Mouse (Mus musculus) small intestine, adult 2 months (tissue): ENCODE results near the gene Xpo5. TPM values are rescaled to one million over a fixed set of nuclear protein-coding genes. Genes with fewer than 3 reads are reported as not detected.
A peak's percentile ranks its signal among the peaks of the same experiment; 100 is the strongest.

Experiments
- H3K27ac ChIP-seq: fragments of 200-500 bp; 2 replicates; pipeline ENCODE4 v1.5.1; 2012; ENCODE audit warnings: low read depth, low read length, control low read depth, inconsistent platforms; ENCODE audit not compliant: insufficient read depth
- H3K27me3 ChIP-seq: fragments of 200-500 bp; 2 replicates; pipeline ENCODE4 v1.6.1; 2012; ENCODE audit warnings: mild to moderate bottlenecking, moderate library complexity, low read length, inconsistent platforms; ENCODE audit not compliant: control insufficient read depth, insufficient read depth
- H3K36me3 ChIP-seq: fragments of 200-500 bp; 2 replicates; pipeline ENCODE4 v1.6.1; 2012; ENCODE audit warnings: mild to moderate bottlenecking, low read length, control low read depth, inconsistent platforms; ENCODE audit not compliant: control insufficient read depth, insufficient read depth
- H3K4me1 ChIP-seq: fragments of 200-500 bp; 2 replicates; pipeline ENCODE4 v1.6.1; 2012; ENCODE audit warnings: low read length, inconsistent platforms, mixed read lengths; ENCODE audit not compliant: control insufficient read depth, insufficient read depth, insufficient read length
- H3K4me3 ChIP-seq: fragments of 200-500 bp; 2 replicates; pipeline ENCODE4 v1.5.1; 2012; ENCODE audit warnings: low read depth, mild to moderate bottlenecking, control low read depth, inconsistent platforms, low read length, moderate library complexity
- CTCF ChIP-seq: fragments of 200-500 bp; IDR thresholded peaks from 2 replicates; pipeline ENCODE4 v1.5.1; 2012; ENCODE audit warnings: low read depth, mild to moderate bottlenecking, control low read depth, inconsistent platforms, low read length, moderate library complexity, mixed read lengths; ENCODE audit not compliant: insufficient replicate concordance, insufficient read length; ENCODE audit errors: extremely low read depth
- POLR2A ChIP-seq: fragments of 200-500 bp; IDR thresholded peaks from 2 replicates; pipeline ENCODE4 v1.6.1; 2012; ENCODE audit warnings: low read depth, mild to moderate bottlenecking, control low read depth, inconsistent platforms, low read length, moderate library complexity
- WGBS: fragments of 180-500 bp; shearing (Covaris S2); methylation state at CpG from one replicate; pipeline ENCODE4 v1.1.7; 2018; 5-methylcytosine and 5-hydroxymethylcytosine counted together
- polyA plus RNA-seq: library from polyadenylated mRNA; depleted of rRNA; stranded (reverse); fragments of >200 nt; gene quantifications from 2 replicates; pipeline ENCODE4 v1.2.3, GENCODE M21; 2012

Xpo5 gene
- polyA plus RNA-seq, 1 experiment: 8.4 TPM

DNA sequence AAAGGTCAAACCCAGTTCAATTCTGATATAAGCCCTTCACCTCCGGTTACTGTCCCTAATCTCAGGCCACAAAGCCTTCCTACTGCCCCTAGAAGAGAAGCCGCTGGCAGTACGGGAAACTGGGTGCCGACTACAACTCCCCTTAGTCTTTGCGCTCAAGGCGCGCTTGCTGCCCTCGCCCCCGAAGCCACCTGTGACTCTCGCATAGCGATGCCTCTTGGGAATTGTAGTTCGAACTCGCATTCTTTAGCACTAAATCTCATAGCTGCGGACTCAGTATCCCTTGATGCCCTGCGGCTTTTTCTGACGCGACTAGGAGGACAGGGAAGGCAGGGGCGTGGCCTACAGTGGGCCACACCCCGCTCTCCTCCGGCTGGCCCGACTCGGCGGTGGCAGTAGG, 41.9 kb upstream of the Xpo5 start, which contains the start of gene Gtpbp2:
Gtpbp2 (plus strand) TSS at position 347 of the 400 bp plus-strand sequence.
- H3K27me3 ChIP-seq: no peaks in the 10 kb centered on the region
- TF ChIP-seq POLR2A (0 out of 2 replicates have a peak, but pooled peaks have one; percentile 29), CTCF (no peak)
- H3K36me3 ChIP-seq: peaks cover 18% of the 10 kb centered on the region
- peaks cover 9% of the 10 kb centered on the region for H3K4me1 ChIP-seq
- H3K27ac ChIP-seq: peak within 1 kb of the TSS; percentile 98
- WGBS: 1% methylated on average over 23 of the region's 23 CpGs
- peak within 1 kb of the TSS; percentile 97 for H3K4me3 ChIP-seq

DNA sequence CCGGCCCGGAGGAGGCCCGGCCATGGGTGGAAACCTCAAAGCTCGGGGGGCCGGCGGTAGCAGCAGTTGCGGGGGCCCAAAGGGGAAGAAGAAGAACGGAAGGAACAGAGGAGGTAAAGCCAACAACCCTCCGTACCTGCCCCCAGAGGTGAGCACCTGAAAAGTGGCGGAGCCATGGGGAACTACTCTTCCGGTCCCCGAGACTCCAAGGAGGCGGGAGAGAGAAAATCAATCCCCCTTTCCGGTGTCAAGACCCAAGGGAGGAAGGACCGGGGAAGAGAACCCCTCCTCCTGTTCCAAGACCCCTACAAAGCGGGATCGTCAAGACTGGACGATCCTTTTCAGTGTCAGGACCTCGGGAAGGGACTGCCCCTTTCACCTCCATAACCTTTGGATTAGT, 41.4 kb upstream of the Xpo5 start:
- Histone ChIP-seq H3K27me3 (no peaks in the 10 kb centered on the region), H3K4me3 (peak overlapping the region; percentile 97), H3K27ac (peak overlapping the region; percentile 81), H3K4me1 (peaks cover 9% of the 10 kb centered on the region), H3K36me3 (peaks cover 23% of the 10 kb centered on the region)
- no peak for TF ChIP-seq POLR2A
- TF ChIP-seq CTCF: no peak
- WGBS: 1% methylated on average over 19 of the region's 19 CpGs

DNA sequence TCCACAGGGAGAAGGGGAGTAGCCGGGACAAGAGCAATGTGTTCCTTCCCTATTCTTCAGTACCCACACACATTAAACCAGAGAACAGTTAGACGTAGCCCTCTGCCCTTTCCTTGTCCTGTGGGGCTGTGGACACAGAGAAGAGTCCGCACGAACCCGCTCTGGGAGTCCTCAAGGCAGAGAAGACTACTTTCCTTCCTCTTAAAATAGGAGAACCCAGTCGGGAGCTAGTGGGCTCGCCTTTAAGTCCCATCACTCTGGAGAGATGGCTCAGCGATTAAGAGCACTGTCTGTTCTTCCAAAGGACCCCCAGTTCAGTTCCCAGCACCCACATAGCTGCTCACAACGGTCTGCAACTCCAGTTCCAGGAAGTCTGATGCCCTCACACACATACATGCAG, 40.9 kb upstream of the Xpo5 start:
- peaks cover 9% of the 10 kb centered on the region for H3K4me1 ChIP-seq
- TF ChIP-seq CTCF: no peak
- TF ChIP-seq POLR2A: no peak
- H3K36me3 ChIP-seq: peaks cover 29% of the 10 kb centered on the region
- 33% methylated on average over 9 of the region's 9 CpGs for WGBS
- no peaks in the 10 kb centered on the region for H3K27me3 ChIP-seq
- H3K4me3 ChIP-seq: peak overlapping the region; percentile 97
- peak overlapping the region; percentile 81 for H3K27ac ChIP-seq

DNA sequence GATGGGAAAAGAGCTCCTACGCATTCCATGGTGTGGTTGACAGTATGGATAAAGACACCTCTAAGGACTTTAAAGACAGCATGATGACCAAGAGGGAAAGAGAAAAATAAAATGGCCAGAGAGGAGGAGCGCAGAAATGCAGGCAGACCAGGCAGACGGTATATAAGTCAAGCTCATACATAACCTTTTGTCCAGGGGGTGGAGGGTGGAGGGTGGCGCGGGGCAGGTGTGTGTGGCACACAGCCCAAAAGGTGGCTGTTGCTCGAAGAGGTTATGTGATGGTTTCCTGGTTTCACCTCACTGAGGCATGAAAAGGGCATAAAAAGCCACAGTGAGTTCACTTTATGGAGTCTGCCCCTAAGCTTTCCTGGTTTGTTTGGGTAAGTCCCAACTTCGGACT, 40.0 kb upstream of the Xpo5 start:
- H3K4me3 ChIP-seq: peak overlapping the region; percentile 50

DNA sequence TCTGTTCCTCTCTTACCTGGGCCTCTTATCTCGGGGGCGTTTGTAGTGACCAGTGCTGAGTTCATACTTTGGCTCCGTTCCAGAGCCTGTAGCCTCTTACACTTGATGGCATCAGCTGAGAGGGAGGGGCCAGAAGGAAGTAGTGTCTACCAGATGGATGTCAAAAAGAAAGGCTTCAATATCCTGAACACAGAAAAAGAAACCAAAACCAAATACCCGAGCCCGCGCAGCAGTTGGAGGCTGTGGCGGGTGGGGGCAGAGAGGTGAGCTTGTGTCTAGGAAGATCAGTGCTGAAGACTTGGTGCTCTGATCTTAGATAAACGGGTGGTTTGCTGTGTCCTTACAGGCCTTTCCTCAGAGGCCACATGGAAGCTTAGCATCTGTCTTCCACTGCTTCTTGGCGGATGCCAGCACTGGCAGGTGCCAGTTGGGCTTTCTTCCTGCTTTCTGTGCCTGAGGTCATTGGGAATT, 39.6 kb upstream of the Xpo5 start:
- Histone ChIP-seq H3K4me3 (peak overlapping the region; percentile 50), H3K36me3 (peaks cover 41% of the 10 kb centered on the region), H3K27ac (peak overlapping the region; percentile 81), H3K27me3 (no peaks in the 10 kb centered on the region), H3K4me1 (peaks cover 9% of the 10 kb centered on the region)
- WGBS: 9% methylated on average over 9 of the region's 9 CpGs
- TF ChIP-seq POLR2A (no peak), CTCF (no peak)

More for the DNA sequence above, 40.0 kb upstream of the Xpo5 start:
- no peaks in the 10 kb centered on the region for H3K27me3 ChIP-seq
- H3K27ac ChIP-seq: peak overlapping the region; percentile 81
- peaks cover 9% of the 10 kb centered on the region for H3K4me1 ChIP-seq
- TF ChIP-seq POLR2A (no peak), CTCF (no peak)
- H3K36me3 ChIP-seq: peaks cover 37% of the 10 kb centered on the region
- WGBS: 25% methylated on average over 7 of the region's 7 CpGs

DNA sequence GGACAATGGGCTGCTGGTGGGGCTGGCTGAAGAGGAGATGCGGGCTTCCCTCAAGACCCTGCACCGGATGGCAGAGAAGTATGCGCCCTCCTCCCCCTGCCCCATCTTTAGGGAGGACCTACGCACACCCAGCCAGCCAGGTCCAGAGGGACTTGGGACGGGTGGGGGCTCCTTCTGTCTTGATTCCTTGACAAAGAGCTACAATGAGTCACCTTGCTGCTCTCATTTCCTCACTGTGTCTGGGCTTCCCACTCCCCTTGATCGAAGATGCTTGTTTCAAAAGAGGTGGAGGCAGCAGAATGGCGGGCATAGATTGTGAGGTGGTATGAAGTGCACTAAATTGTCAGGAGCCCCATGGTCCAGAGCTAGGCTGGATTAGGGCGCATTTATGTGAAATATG, 38.3 kb upstream of the Xpo5 start:
- no peak overlapping the region for H3K4me3 ChIP-seq
- no peak overlapping the region for H3K27ac ChIP-seq
- H3K4me1 ChIP-seq: peaks cover 6% of the 10 kb centered on the region; the same call in 1 of the 2 replicates
- TF ChIP-seq POLR2A (no peak), CTCF (no peak)
- no peaks in the 10 kb centered on the region for H3K27me3 ChIP-seq
- H3K36me3 ChIP-seq: peaks cover 53% of the 10 kb centered on the region
- 94% methylated on average over 8 of the region's 8 CpGs for WGBS

DNA sequence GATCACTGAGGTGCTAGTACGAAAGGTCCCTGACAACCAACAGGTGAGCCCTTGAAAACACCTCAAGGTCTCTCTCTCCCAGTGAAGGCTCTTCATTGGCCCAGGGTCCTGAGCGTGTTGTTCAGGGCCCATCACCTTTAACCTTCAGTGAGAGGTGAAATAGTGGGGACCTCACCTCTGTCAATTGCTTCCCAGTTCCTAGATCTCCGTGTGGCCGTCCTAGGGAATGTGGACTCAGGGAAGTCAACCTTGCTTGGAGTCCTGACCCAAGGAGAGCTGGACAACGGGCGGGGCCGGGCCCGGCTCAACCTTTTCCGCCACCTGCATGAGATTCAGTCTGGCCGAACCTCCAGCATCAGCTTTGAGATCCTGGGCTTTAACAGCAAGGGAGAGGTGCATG, 37.8 kb upstream of the Xpo5 start:
- TF ChIP-seq CTCF: no peak
- no peak for TF ChIP-seq POLR2A
- Histone ChIP-seq H3K4me3 (no peak overlapping the region), H3K27me3 (no peaks in the 10 kb centered on the region), H3K36me3 (peaks cover 57% of the 10 kb centered on the region), H3K27ac (no peak overlapping the region), H3K4me1 (peaks cover 5% of the 10 kb centered on the region; the same call in 1 of the 2 replicates)
- WGBS: 93% methylated on average over 10 of the region's 10 CpGs
